Mouse (Mus musculus) central nervous system, embryonic 18 days (tissue): ENCODE results near the gene Ppt2. TPM values are rescaled to one million over a fixed set of nuclear protein-coding genes. Genes with fewer than 3 reads are reported as not detected.

Experiments
- polyA plus RNA-seq: library from polyadenylated mRNA; depleted of rRNA; stranded (reverse); fragments of >200 nt; gene quantifications from 2 replicates; pipeline ENCODE4 v1.2.3, GENCODE M21; 2012; rRNA removed

Ppt2 gene
- polyA plus RNA-seq, result 22.4 and 24.5 TPM in 2 replicates

GRCm38 (mm10) chr17:34627943-34628643, at the start of gene Ppt2:
Gene Ppt2, minus strand, starts transcription at chr17:34628510.

GRCm38 (mm10) chr17:34670235-34670634, 41.9 kb upstream of the Ppt2 start, which contains the start of gene Tnxb:
Gene Tnxb, plus strand, starts transcription at chr17:34670535.

GRCm38 (mm10) chr17:34646906-34647787, 18.8 kb upstream of the Ppt2 start, which contains the start of gene Atf6b:
Gene Atf6b, plus strand, starts transcription at chr17:34647146.

GRCm38 (mm10) chr17:34644608-34645007, 16.3 kb upstream of the Ppt2 start, which contains the start of gene Fkbpl:
Gene Fkbpl, plus strand, starts transcription at chr17:34644764.

GRCm38 (mm10) chr17:34629221-34629751, 976 bp upstream of the Ppt2 start, which contains the start of gene Prrt1:
Gene Prrt1, plus strand, starts transcription at chr17:34629533.

GRCm38 (mm10) chr17:34615871-34616270, 12.4 kb downstream of the Ppt2 start, which contains the start of gene Egfl8:
Gene Egfl8, minus strand, starts transcription at chr17:34615971.

GRCm38 (mm10) chr17:34604061-34604508, 24.2 kb downstream of the Ppt2 start, which contains the start of gene Agpat1:
Gene Agpat1, plus strand, starts transcription at chr17:34604262.

GRCm38 (mm10) chr17:34603375-34604060, 24.8 kb downstream of the Ppt2 start, which contains the start of gene Rnf5:
Gene Rnf5, minus strand, starts transcription at chr17:34603690.

GRCm38 (mm10) chr17:34597566-34598095, 30.7 kb downstream of the Ppt2 start, which contains the start of gene Ager:
Gene Ager, plus strand, starts transcription at chr17:34597862.

GRCm38 (mm10) chr17:34591029-34591993, 37.0 kb downstream of the Ppt2 start, which contains the start of gene Pbx2:
Gene Pbx2, plus strand, starts transcription at chr17:34591266.

GRCm38 (mm10) chr17:34589681-34590101, 38.6 kb downstream of the Ppt2 start, which contains the start of gene Gpsm3:
Gene Gpsm3, plus strand, starts transcription at chr17:34589806.

Other genes with a start within 250 kb of the Ppt2 start
- gene BC051142, start 229.7 kb downstream of the Ppt2 start, polyA plus RNA-seq, result 7.7 and 11.5 TPM in 2 replicates
- gene Btnl4, start 151.2 kb downstream of the Ppt2 start, polyA plus RNA-seq, result not detected in 2 replicates
- gene Btnl6, start 111.2 kb downstream of the Ppt2 start, polyA plus RNA-seq, result not detected in 2 replicates
- gene Notch4, start 64.2 kb downstream of the Ppt2 start, polyA plus RNA-seq, result 6.4 and 8.1 TPM in 2 replicates
- 1.9 and 2.2 TPM in 2 replicates for gene Gpsm3, start 38.7 kb downstream of the Ppt2 start, polyA plus RNA-seq
- 66.5 and 66.7 TPM in 2 replicates for gene Pbx2, start 37.2 kb downstream of the Ppt2 start, polyA plus RNA-seq
- 3.8 and 4.2 TPM in 2 replicates for gene Ager, start 30.6 kb downstream of the Ppt2 start, polyA plus RNA-seq
- gene Rnf5, start 24.8 kb downstream of the Ppt2 start, polyA plus RNA-seq, result 199 and 200 TPM in 2 replicates
- gene Agpat1, start 24.2 kb downstream of the Ppt2 start, polyA plus RNA-seq, result 209 and 219 TPM in 2 replicates
- gene Egfl8, start 12.5 kb downstream of the Ppt2 start, polyA plus RNA-seq, result 5.5 and 12.4 TPM in 2 replicates
- 66.0 and 82.7 TPM in 2 replicates for gene Prrt1, start 1.0 kb upstream of the Ppt2 start, polyA plus RNA-seq
- 5.0 and 5.4 TPM in 2 replicates for gene Fkbpl, start 16.3 kb upstream of the Ppt2 start, polyA plus RNA-seq
- 95.0 and 101 TPM in 2 replicates for gene Atf6b, start 18.6 kb upstream of the Ppt2 start, polyA plus RNA-seq
- gene Tnxb, start 42.0 kb upstream of the Ppt2 start, polyA plus RNA-seq, result 1.2 and 1.4 TPM in 2 replicates
- 0.63 and 1.0 TPM in 2 replicates for gene C4b, start 115.4 kb upstream of the Ppt2 start, polyA plus RNA-seq
- 0.08 TPM in 1 of 2 replicates, not detected in the other for gene Cyp21a1, start 176.1 kb upstream of the Ppt2 start, polyA plus RNA-seq
- 75.7 and 76.3 TPM in 2 replicates for gene Stk19, start 208.4 kb upstream of the Ppt2 start, polyA plus RNA-seq
- gene Dxo, start 208.5 kb upstream of the Ppt2 start, polyA plus RNA-seq, result 61.1 and 67.6 TPM in 2 replicates
- 89.7 and 90.9 TPM in 2 replicates for gene Skiv2l, start 221.7 kb upstream of the Ppt2 start, polyA plus RNA-seq
- gene Nelfe, start 221.9 kb upstream of the Ppt2 start, polyA plus RNA-seq, result 50.7 and 54.7 TPM in 2 replicates
- gene Cfb, start 234.0 kb upstream of the Ppt2 start, polyA plus RNA-seq, result 0.29 and 2.0 TPM in 2 replicates